Mouse (Mus musculus) ES-E14 (cell line): ENCODE data around the gene Dhdh. TPM values are rescaled to one million over a fixed set of nuclear protein-coding genes. Genes with fewer than 3 reads are reported as not detected.

Experiments used
- DNase-seq: peaks from one replicate; pipeline ENCODE4 v3.0.0-alpha.2; 2013; ENCODE audit warnings: low read depth, low spot score
- H3K27ac ChIP-seq: 2 replicates; pipeline ENCODE4 v1.5.1; 2012; ENCODE audit warnings: low read depth, mild to moderate bottlenecking, low read length, moderate library complexity, mixed read lengths; ENCODE audit not compliant: poor library complexity, insufficient read depth, severe bottlenecking
- H3K36me3 ChIP-seq: 2 replicates; pipeline ENCODE4 v1.6.1; 2012; ENCODE audit warnings: mild to moderate bottlenecking, low read length, moderate library complexity, mixed read lengths; ENCODE audit not compliant: control insufficient read depth, poor library complexity, insufficient read depth, severe bottlenecking
- H3K4me1 ChIP-seq, 2 experiments: fragments of 150-350 bp in 1 of 2; sonication (generic) in 1 of 2; 2 replicates each; pipeline ENCODE4 v1.6.1; 2012; ENCODE audit warnings: low read length in 2 of 2, mild to moderate bottlenecking in 1 of 2, mixed read lengths in 1 of 2; ENCODE audit not compliant: control insufficient read depth in 2 of 2, insufficient read depth in 2 of 2, poor library complexity in 1 of 2
- H3K4me3 ChIP-seq, 2 experiments: fragments of 150-350 bp in 1 of 2; sonication (generic) in 1 of 2; 2 replicates each; pipeline ENCODE4 v1.5.1; 2012; ENCODE audit warnings: low read length in 2 of 2, low read depth in 1 of 2, mild to moderate bottlenecking in 1 of 2, mixed read lengths in 1 of 2; ENCODE audit not compliant: insufficient read depth in 1 of 2, poor library complexity in 1 of 2, severe bottlenecking in 1 of 2
- H3K9ac ChIP-seq: 2 replicates; pipeline ENCODE4 v1.6.1; 2012; ENCODE audit warnings: low read depth, mild to moderate bottlenecking, low read length, mixed read lengths; ENCODE audit not compliant: poor library complexity, insufficient read depth, severe bottlenecking
- H3K9me3 ChIP-seq: fragments of 150-350 bp; sonication (generic); 2 replicates; pipeline ENCODE4 v1.6.1; 2012; ENCODE audit warnings: low read depth, mild to moderate bottlenecking, low read length; ENCODE audit not compliant: control insufficient read depth, insufficient read depth
- CHD2 ChIP-seq: IDR thresholded peaks from 2 replicates; pipeline ENCODE4 v1.6.1; 2014; ENCODE audit warnings: mild to moderate bottlenecking, low read depth, low read length, inconsistent platforms
- HCFC1 ChIP-seq: IDR thresholded peaks from 2 replicates; pipeline ENCODE4 v1.6.1; 2012; ENCODE audit warnings: low read length, inconsistent platforms, borderline replicate concordance; ENCODE audit not compliant: insufficient read depth
- MAFK ChIP-seq: IDR thresholded peaks from 2 replicates; pipeline ENCODE4 v1.6.1; 2014; ENCODE audit warnings: mild to moderate bottlenecking, low read depth, low read length, inconsistent platforms; ENCODE audit not compliant: insufficient read depth
- ZC3H11A ChIP-seq: IDR thresholded peaks from 2 replicates; pipeline ENCODE4 v1.6.1; 2012; ENCODE audit warnings: low read depth, mild to moderate bottlenecking, inconsistent platforms, low read length, borderline replicate concordance
- ZNF384 ChIP-seq: IDR thresholded peaks from 2 replicates; pipeline ENCODE4 v1.6.1; 2012; ENCODE audit warnings: low read depth, low read length, inconsistent platforms
- in situ Hi-C, 2 experiments: fragments of 600-800 bp; cut with MboI; formaldehyde crosslinking; loops; one replicate each; pipeline ENCODE4 v1.15.1; 2025; ENCODE audit warnings: low sequenced_read_pairs in 2 of 2, inconsistent platforms in 1 of 2; ENCODE audit not compliant: unreplicated experiment in 2 of 2
- total RNA-seq: library from RNA; depleted of rRNA; stranded (reverse); fragments of 300-350 nt; gene quantifications from 2 replicates; pipeline ENCODE4 v1.2.3, GENCODE M21; 2012

Gene Dhdh
- total RNA-seq, 1 experiment = 3.6 TPM

DNA sequence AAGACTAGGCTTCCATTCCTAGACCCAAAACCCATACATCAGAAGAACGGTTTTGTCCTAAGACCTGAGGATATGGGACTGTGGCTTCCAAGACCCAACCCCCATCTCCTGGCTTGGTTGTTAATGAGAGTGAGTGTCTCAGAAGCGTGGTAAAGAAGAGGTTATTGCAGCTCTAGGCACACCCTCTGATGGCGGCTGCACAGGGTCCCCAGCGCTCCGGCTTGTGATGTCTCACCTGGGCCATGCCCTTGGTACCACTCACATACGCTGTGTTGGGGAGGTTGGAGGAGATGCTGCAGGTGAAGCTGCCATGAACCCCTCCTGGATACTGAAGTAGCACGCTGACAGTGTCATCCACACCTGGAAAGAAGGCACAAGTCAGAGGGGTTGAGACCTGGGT is 9.8 kb downstream of the Dhdh start:
- H3K4me1 ChIP-seq = peaks cover 2 to 8% of the 10 kb centered on the region in 2 experiments; a peak in 2 of 4 replicates
- peak overlapping the region; percentile 5; the same call in 1 of the 2 replicates for H3K9ac ChIP-seq
- H3K27ac ChIP-seq = no peak overlapping the region
- DNase-seq = no peak
- H3K36me3 ChIP-seq = peaks cover 11% of the 10 kb centered on the region; the same call in 1 of the 2 replicates
- TF ChIP-seq ZC3H11A (no peak), CHD2 (no peak), MAFK (no peak), HCFC1 (no peak), ZNF384 (no peak)
- in situ Hi-C loops = loop anchor here in 1 of 2 experiments (10.0 kb wide), 1 partner anchor 116 kb away; no protein-coding TSS in a partner anchor
- no peaks in the 10 kb centered on the region for H3K9me3 ChIP-seq
- no peak overlapping the region for H3K4me3 ChIP-seq

DNA sequence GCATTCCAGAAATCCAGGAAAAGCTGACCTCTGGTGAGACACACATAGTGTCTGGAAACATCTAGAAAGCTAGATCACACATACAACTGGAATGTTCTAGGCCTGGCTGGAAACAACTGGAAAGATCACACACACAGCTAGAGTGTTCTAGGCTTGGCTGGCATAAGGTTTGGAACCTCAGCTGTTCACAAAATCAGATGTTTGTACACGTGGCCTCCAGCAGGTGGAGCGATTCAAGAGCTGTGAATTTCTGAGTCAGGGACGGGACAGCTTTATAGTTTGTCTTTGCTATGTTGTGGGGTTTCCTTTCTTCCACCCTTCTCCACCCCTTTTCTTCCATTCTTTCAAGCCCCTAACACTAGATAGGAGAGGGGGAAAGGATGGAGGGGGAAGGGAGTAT is 11.6 kb downstream of the Dhdh start:
- no peak overlapping the region for H3K4me3 ChIP-seq
- H3K4me1 ChIP-seq = peaks cover 2 to 8% of the 10 kb centered on the region in 2 experiments; a peak in 2 of 4 replicates
- H3K27ac ChIP-seq = no peak overlapping the region
- H3K36me3 ChIP-seq = peaks cover 11% of the 10 kb centered on the region; the same call in 1 of the 2 replicates
- DNase-seq = no peak
- no peaks in the 10 kb centered on the region for H3K9me3 ChIP-seq
- H3K9ac ChIP-seq = no peak overlapping the region
- in situ Hi-C loops = loop anchor here in 1 of 2 experiments (10.0 kb wide), 1 partner anchor 118 kb away; no protein-coding TSS in a partner anchor
- TF ChIP-seq ZC3H11A (no peak), HCFC1 (no peak), ZNF384 (no peak), MAFK (no peak), CHD2 (no peak)

DNA sequence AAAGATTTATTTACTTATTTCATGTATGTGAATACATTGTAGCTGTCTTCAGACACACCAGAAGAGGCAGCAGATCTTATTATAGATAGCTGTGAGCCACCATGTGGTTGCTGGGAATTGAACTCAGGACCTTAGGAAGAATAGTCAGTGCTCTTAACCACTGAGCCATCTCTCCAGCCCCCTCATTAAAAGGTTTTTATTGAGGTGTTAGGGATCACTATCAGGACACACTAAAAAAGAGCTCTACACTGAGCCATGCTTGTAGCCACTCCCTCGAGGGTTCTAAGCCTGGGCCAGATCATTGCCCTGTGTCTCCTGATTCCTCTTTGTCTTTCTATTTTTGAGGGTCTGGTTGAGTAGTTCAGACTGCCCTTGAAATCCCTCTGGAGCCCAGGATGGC is 12.2 kb downstream of the Dhdh start:
- Histone ChIP-seq H3K27ac (no peak overlapping the region), H3K9me3 (no peaks in the 10 kb centered on the region), H3K4me3 (no peak overlapping the region), H3K36me3 (peaks cover 11% of the 10 kb centered on the region; the same call in 1 of the 2 replicates), H3K4me1 (peaks cover 2 to 4% of the 10 kb centered on the region in 2 experiments; a peak in 2 of 4 replicates), H3K9ac (no peak overlapping the region)
- in situ Hi-C loops = loop anchor here in 1 of 2 experiments (10.0 kb wide), 1 partner anchor 118 kb away; no protein-coding TSS in a partner anchor
- DNase-seq = no peak
- TF ChIP-seq ZNF384 (no peak), MAFK (no peak), HCFC1 (no peak), CHD2 (no peak), ZC3H11A (no peak)

DNA sequence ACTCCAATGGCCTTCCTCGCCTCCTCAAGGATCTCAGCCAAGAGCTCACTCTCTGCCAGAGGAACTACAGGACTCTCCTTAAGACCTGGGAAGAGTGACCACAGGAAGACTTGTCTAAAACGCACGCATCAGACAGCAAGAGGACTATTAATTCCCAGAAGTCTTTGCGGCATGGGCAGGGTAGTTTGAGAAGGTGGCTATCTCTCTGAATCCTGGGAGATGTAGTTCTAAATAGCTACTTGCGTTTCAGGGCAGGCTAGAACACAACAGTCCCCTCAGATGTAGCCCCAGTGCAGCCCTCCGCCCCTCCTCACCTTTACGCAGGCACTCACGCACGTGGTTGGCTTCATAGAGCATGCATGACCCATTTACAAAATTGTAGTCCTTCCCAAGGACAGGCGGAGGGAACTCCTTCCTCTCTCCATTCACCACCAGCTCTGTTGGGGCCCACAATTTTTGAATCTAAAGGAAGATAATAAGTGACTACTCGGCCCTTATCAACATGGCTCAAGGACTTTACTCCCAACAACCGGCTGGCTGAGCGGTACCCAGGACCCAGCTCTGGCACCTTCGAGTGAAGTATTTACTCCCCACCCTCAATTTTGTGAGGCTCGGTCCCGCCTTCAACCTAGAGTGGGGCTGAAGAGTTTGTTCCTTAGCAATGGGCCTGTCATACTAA is 13.2 kb downstream of the Dhdh start:
- in situ Hi-C loops = loop anchor here in 1 of 2 experiments (10.0 kb wide), 1 partner anchor 119 kb away; no protein-coding TSS in a partner anchor
- H3K9ac ChIP-seq = peak overlapping the region; percentile 67; the same call in 1 of the 2 replicates
- DNase-seq = no peak
- peak overlapping the region; percentile 53 to 69 for H3K4me3 ChIP-seq
- peak overlapping the region; percentile 55; the same call in 1 of the 2 replicates for H3K27ac ChIP-seq
- H3K36me3 ChIP-seq = peaks cover 11% of the 10 kb centered on the region; the same call in 1 of the 2 replicates
- no peak for TF ChIP-seq MAFK
- peak; percentile 93 for TF ChIP-seq HCFC1
- peaks cover 2 to 4% of the 10 kb centered on the region in 2 experiments; a peak in 2 of 4 replicates for H3K4me1 ChIP-seq
- no peaks in the 10 kb centered on the region for H3K9me3 ChIP-seq
